Mouse (Mus musculus) forebrain, embryonic 11.5 days (tissue): Measurements from ENCODE around the gene Gm1110. TPM values are rescaled to one million over a fixed set of nuclear protein-coding genes. Genes with fewer than 3 reads are reported as not detected.

Source experiments
- polyA plus RNA-seq: library from polyadenylated mRNA; unstranded; fragments of >200 nt; fragmentation: Nextera tagmentation; extraction: Ambion mirVana; gene quantifications from 2 replicates; pipeline ENCODE4 v1.2.1, GENCODE M21; 2014

Gene Gm1110
- polyA plus RNA-seq, 1 experiment from 2014 or later, result not detected

Other genes starting within 250 kb of the Gm1110 start
- gene B3gat1, start 189.4 kb downstream of the Gm1110 start, polyA plus RNA-seq, result 8.2 and 8.9 TPM in 2 replicates
- gene Glb1l2, start 116.6 kb downstream of the Gm1110 start, polyA plus RNA-seq, result 5.3 and 5.8 TPM in 2 replicates
- not detected in 2 replicates for gene Glb1l3, start 62.2 kb downstream of the Gm1110 start, polyA plus RNA-seq
- 38.2 and 43.6 TPM in 2 replicates for gene Acad8, start 76.5 kb upstream of the Gm1110 start, polyA plus RNA-seq
- gene Thyn1, start 76.6 kb upstream of the Gm1110 start, polyA plus RNA-seq, result 155 and 161 TPM in 2 replicates
- gene Vps26b, start 107.0 kb upstream of the Gm1110 start, polyA plus RNA-seq, result 56.9 and 59.8 TPM in 2 replicates
- gene Ncapd3, start 107.1 kb upstream of the Gm1110 start, polyA plus RNA-seq, result 44.7 and 48.7 TPM in 2 replicates
- 168 and 176 TPM in 2 replicates for gene Jam3, start 232.3 kb upstream of the Gm1110 start, polyA plus RNA-seq